Mouse (Mus musculus) erythroblast, embryonic 14.5 days (primary cell): ENCODE data around the gene Dnah9.

Experiments
- GATA1 ChIP-seq: IDR thresholded peaks from 2 replicates; pipeline ENCODE4 v1.6.1; 2012; ENCODE audit warnings: low read length, inconsistent platforms, mixed read lengths
- TAL1 ChIP-seq: IDR thresholded peaks from 3 replicates; pipeline ENCODE4 v1.6.1; 2012; ENCODE audit warnings: low read length, inconsistent platforms, mixed read lengths

GRCm38 (mm10) chr11:65846446-65846845, 321.9 kb downstream of the Dnah9 start:
- TF ChIP-seq GATA1 (no peak), TAL1 (no peak)
